Mouse (Mus musculus) cerebellum, adult 11-12 months (tissue): Measurements from ENCODE around the gene Grm3.

Experiments
- DNase-seq: peaks from one replicate; pipeline ENCODE4 v3.0.0; 2022

Grm3 gene

DNA sequence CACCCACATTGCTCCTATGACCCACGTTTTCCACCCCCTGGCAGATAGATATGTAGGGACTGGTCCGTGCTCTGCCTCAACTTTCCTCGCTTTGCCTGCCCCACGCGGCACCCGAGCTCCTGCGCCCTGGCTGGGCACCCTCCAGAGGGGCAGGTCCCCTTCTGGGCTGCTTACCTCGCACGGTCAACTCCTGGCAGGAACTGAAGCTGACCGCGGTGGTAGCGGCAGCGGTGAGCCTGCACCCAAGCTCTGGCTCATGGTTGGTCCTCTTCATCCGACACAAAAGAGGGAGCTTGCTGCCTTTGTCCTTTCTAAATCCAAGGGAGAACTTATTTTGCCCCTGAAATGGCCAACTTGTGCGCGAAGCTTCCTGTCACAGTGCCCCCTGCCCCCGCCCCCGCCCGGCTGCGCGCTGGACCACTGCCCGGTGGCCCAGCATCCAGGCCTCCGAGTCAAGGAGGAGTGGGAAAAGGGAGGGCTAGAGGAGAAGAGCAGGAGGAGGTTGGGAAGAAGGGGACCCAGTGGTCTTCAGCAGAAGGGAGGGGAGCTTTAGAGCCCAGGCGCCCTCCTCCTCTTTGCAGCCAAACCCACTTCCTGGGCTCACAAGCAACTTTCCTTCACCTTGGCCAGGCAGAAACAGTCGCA, at the start of gene Grm3:
Gene Grm3 (minus strand): TSS at position 215 of the 645 bp plus-strand sequence.
- DNase-seq: no peak

DNA sequence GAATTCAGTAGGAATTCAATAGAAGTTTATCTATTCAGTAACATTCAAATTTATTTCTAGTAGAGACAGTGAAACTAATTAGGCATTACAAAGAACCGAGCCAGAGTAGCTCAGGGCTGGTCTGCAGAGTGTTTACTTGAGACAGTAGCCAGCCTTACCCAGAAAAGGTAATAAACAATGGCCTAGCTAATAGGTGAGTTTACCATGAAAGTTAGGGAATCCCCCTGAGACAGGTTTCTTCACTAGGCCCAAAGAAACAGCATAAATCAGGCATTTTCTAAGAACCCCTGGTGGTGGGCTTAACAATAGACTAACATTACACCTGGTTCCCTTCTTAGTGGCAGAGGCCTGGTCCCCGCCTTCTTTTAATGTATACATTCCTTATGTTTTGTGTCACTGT, 30.8 kb upstream of the Grm3 start:
- no peak for DNase-seq

DNA sequence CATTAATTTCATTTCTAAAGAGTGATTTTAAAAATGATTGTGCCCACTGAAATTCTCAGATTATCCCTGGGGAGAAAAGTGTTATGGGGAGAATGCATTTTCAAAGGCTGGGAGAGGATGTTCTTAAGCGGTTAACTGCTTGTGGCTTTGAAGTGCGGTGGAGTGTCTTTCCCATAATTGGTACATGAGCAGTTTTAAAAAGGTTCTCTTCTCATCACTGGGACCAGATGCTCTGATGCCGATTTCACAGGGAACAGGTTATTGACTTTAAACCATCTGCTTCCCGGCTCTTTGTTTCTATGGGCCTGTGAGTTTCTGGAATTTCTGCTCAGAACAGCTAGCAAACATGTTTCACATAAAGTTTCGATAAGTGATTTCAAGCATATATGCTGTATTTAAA, 23.2 kb upstream of the Grm3 start:
- no peak for DNase-seq

DNA sequence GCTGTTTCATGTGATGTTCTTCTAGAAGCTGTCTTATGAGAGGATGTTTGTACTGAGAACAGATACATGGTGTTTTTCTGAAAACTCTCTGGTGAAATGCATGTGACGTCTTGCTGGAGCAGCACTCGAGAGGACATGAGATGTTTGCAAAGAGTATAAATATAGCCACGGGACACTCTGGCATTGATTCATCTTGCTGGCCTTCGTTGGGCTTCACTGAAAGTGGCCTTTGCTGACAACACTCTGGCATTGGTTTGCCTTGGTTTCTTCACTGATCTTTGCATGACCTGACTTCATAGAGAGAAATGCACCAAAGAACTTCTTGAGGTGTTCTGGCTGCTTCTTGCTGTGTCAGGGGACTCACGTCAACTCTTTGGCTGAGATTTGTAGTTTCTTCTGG, 19.1 kb upstream of the Grm3 start:
- no peak for DNase-seq

DNA sequence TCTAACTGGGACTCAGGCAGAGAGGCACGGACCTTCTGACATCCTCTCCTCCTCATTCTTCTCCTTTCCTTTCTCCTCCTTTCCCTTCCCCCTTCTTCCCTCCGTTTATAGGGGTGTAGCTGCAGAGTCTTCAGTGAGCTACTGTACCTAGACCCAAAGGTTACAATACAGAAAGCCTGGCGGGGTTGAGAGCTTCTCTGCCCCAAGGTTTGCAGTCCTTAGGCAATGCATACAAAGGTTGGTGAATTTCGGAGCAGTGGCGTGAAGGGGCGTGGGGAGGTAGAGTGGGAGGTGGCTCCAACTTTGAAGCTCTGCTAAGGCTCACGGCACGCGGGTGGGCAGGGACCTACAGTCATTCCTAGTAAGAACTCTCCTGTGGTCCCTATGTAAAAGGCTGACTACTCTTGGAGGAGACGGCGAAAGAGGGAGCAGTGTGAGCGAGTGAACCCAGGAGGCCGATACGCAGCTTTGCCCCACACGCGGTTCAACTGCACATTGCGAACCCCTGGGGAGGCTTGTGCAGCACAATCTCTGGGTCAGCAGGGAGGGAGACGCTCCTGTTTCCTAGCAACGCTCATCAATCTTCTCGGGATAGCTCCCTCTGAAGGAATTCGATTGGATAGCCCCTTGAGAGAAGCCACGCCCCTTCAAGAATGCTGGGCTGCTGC, 765 bp upstream of the Grm3 start:
- peak; percentile 38 for DNase-seq

DNA sequence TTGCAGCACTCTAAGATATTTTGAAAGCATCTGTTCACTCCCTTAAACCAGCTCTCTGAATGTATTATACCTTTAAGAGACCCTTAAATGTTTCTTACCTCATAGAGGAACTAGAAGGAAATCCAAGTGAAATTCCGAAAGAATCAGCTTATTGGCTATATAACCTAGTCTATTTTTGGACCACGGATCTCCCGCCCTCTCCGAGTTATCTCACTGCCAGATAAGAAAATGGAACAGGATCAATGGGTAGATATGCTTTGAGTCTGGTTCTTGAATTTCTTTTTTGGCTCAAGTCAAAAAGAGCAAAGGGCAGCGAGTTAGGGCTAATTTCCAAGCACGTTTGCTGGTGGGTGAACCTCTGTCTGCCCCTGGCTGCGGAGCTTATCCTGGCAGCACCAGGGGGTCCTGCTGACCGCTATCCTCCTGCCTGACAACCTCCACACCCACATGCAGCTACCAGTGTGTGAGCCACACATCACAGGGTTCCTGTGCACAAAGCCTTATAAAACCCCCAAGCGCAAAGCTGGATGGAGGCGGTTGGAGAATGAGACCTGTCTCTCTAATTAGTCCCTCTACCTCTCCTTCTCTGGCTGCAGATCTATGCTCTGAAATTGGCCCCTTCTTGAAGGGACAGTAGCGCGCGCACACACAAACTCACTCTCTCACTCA, 549 bp downstream of the Grm3 start:
- no peak for DNase-seq

DNA sequence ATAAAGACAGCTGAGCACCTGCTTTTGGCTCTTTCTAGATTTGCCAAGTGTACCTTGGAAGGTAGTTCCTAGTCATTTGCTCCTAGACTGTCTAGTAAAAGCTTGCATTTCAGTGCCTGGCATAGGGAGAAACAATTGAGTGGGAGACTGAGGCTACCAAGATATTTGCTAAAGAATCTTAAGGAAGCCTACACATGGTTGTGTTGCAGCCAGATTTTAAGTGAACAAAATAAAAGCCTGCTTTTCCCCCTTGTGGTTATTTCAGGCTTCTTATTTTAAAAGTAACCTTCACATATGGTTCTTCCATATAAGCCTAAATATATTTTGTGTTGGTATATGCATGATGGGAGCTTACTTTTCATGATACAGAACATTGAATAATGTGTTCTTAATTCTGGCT, 3.8 kb downstream of the Grm3 start:
- DNase-seq: no peak

DNA sequence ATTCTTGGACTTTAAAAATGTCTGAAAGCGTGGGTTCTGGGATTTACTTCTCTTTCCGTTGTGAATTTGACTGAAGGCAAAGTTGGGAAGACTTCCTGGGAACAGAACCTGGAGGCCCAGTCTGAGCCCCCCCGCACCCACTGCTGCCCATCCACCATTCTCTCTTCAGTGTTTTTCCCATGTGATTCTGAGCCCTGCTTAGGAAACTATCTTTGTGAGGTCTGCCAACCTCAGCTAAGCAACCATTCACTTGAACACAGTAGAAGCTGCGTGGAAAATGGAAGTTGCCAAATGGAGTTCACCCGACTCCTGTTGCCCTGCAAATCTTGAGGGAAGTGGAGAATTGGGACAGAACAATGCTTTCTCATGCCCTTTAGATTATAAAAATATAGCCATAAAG, 8.7 kb downstream of the Grm3 start:
- DNase-seq: no peak

DNA sequence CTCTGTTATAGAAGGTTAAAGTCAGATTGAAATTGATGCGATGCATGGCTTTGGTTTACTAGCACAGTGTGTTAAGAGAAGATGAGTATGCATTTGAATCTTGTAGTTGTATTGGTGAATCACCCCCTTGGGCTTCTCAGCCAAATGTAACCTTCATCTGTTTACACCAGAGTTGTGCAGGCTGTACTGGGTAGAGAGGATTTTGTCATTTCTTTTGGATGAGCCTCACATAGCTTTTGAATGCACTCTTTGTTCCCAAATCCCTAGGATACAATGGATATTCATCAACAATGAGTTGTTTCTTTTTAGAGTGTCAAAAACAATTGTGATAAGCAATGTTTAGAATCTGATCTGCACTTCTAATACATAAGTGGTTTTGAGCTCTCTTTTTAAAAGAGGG, 17.9 kb downstream of the Grm3 start:
- no peak for DNase-seq

DNA sequence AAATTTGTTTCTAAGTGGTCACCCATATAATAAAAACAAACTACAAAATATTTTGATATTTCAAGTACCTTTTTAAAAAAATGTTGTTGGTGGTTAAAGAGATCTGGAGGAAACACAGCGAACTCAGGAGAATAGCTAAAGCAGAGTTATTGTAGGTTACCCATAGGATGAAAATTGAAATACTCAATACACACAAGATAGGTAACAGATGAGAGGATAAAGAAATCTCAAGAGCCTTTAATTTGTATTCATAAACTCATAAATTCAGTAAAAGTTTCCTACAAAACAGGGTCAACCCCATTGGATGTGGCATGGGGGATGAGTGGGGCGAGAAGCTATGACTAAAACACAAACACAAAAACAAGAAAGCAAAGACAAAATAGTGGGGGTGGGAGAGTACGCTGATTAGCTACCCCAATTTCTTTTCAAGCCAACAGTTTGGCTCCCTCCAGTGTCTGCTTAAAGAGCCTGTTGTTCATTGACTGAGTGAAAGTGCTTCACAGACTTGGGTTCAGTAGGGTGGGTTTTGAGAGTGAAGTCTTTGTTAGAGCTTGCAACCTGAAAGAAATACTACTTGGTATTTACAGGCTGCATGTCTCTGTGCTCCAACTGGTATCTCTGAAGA, 21.5 kb downstream of the Grm3 start:
- DNase-seq: no peak

DNA sequence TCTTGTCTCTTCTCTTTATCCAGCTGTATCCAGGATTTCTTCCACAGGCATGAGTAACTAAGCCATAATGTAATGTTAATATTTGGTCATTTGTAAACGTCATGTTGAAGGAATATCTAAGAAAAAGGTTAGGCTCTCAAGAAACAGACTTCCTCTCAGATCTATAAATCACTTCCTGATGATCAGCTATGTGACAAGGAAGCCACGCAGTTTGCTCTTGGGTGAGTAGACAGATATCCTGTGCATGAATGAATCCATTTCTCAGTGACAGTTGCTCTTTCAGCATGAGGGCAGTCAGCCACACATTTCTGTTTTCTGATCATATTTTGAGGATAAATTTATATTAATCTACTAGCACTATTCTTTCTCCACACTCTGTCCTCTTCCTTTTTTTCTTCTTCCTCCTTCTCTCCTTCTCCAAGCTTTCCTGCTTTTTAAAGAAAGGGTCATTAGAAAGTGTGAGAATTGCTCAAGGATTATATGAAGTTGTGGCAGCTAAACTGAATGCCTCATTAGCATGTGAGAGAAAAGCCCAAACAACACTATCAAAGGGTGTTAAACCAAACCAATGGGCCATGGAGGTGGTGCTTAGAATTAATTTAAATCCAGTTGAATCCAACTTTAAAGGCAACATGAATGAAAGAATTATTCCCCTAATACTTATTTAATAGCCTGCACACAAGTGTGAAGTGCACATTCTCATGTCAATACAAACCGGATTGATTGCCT, 22.1 kb downstream of the Grm3 start:
- DNase-seq: no peak

DNA sequence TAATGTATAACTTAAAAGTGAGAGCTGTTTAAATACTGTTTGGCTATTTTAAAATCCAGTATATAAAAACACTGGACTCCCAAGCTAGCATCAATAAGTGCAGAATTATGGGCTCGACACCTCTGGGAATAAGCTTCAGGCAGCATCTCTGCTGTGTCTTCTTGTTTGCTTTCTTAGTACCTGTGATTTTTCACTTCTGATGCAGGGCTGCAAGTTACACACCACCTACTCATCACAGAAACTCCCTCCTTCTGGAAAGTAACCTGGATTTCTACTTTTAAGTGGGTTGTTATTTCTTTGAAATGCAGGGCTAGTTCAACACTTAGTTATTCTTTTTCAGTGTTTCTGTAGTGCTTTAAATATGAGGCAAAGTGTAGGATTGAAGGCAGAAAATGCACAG, 32.6 kb downstream of the Grm3 start:
- DNase-seq: no peak

DNA sequence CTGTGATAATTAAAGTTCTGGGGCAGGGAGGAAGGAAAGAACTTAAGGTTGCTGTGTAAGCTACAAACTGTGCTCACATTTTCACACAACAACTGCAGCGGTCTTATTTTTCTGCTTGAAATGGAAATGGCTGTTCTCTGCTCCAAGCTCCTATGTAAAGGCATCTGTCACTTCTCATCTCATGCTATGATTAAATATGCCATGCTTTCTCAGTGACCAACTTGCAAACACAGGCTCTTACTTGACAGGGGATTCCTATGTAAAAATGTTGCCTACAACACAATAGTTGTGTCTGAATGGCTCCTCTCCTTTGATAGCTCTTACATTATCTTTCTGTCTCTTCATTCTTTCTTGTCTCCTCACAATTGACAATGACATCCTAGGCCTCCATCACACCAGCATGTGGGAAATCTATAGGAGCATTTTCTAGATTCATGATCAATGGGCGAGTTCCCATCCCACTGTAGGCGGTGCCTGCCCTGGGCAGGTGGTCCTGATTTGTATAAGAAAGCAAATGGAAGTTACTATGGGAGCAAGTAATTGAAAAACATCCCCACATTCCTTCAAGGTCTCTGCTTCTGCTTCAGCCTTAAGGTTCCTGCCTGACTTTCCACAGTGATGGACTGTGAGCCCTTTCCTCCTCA, 34.2 kb downstream of the Grm3 start:
- DNase-seq: no peak

DNA sequence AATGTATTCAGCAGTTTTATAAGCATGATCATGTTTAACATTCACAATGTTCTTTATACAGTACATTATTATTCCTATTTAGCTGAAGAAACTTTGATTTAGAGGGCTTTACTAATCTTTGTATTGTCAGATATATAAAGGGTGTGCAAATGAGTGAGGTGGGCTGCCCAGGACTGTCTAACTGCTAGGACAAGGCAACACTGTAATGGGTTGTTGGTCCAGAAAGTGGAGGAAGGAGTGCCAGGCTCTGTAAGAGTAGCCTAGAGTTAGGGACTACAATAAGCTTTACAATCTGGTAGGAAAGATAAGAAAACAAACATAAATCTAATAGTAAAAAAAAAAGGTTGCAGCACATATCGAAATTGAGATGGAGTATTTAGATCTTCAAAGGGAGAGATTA, 34.8 kb downstream of the Grm3 start:
- no peak for DNase-seq

DNA sequence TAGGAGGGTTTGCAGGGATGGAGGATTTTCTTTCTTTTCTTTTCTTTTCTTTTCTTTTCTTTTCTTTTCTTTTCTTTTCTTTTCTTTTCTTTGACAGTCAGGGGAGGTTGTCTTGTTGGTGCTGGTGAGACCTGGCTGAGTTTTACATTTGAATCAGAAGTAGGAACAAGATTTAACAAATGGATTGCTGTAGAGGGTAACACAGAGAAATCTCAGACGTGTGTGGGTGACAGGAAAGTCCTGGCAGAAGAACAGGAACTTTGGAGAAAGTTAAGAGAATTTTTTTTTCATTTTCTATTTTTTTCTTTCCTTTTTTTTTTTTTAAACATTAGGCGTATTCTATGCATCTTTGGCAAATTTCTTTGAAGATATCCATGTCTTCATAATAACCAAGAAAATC, 41.8 kb downstream of the Grm3 start:
- DNase-seq: no peak

DNA sequence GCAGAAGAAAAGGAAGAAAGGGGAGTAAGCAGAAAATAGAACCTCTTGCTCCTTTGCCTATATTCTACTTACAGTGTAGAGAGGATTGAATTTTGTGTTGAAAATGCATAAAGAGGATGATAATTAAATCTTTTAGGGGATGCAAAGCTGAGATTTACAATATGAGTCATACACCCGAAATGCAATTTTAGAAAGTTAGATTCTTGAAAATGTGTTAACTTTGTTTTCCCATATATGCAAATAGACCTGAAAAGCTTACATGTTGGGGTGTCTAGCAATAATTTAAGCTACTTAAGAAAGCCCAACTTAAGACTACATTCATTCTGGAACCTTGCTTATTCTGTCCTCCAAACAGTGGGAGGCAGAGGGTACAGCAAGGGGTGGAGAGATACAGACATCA, 56.0 kb downstream of the Grm3 start:
- no peak for DNase-seq

DNA sequence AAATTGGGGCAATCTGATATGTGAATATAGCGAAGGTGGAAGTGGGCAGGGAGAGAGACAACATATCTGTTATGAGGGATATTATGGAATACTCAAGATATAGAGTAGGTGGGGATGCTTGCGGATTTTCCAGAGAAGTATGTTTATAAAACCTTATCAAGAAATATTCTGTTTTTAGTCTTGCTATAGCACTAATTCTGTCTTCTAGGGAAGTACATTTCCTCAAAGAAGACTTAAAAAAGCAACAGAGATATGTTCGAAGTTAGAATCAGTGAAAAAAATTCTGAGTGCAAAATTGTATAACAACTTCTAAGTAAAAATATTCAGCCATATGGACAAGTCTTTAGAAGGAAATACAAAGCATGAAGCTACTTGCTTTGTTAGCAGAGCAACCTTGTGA, 61.6 kb downstream of the Grm3 start:
- DNase-seq: no peak

DNA sequence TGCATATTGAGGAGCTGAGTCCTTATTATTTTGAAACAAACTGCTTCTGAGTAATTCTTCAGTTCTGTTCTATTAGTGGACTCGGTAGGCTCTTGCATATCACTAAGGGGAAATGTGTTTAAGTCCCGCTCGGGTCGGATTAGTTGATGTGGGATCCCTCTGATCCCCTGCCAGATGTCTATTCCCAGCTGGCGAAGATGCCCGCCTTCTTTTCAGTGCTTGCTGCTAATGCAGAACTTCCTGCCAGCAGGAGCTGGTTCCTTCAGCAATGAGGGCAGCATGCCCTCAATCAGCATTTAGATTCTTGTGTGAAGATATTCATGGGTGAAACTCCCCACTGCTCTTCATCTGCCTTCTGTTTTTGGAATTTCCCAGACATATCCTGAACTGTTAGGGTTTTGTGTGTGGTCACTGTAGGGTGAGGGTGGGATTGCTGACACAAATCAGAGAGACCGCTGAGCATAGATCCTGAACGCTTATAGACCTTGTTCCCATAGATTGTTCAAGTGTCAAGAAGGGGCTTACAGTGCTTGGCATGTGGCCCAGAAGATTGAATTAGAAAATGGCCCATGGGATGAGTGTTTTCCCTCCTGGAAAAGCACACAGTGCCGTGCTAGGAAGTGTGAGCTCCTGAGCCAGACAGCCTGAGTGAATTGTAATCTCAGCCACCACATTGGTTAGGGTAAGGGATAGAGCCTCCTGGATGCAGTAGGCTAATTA, 62.9 kb downstream of the Grm3 start:
- DNase-seq: no peak

DNA sequence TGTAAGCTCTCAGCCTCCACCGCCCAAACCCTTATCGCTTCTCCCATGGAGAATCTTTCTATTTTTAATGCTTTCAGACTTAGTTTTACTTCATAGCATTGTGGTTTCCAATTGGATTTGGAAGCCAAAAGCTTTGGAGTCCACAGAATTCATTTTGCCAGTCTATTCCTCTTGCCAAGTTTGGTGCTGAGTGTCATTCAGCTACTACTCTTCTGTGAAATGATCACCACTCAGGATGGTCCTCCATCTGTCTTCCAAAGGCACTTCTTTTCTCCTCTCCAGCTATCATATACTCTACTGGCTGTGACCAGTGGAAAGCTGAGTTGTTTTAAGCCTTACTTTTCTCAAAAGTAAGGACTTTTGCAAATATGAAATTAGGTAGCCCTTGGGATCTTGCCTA, 86.4 kb downstream of the Grm3 start:
- no peak for DNase-seq

DNA sequence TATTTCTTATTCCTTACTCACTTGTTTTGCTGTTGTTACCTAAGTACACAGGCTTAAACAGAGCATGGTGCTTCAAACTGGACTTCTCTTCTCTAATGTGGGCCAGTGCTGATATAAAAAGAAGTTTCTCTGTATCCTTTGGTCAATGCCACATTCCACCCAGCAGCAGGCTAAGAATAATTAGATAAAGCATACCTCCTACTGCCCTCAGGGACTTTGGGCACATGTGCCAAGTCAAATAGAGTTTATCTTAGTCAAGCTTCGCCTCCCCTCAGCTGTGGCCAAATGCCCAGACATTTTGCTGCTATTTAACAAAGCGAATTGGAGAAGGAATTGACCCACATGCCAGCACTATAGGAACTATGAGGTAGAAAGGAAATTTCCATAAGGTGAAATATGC, 97.8 kb downstream of the Grm3 start:
- peak; percentile 39 for DNase-seq

DNA sequence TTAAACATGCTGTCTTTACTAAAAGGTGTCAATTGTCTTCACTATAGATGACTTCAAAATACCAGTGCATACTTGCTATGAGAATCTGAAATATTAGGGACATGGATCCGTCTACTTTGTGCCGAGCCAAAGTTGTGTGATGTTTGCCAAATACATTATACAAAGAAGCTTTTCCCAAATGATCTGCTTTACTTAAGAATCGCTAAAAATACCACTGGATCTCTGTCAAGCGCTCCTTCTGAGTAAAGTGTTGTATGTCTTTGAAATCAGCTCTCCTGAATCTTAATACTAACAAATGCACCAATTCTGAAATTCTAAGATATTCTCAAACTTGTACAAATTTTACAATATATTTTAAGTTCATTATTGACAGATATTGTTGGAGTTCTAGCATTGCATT, 100.6 kb downstream of the Grm3 start:
- no peak for DNase-seq

DNA sequence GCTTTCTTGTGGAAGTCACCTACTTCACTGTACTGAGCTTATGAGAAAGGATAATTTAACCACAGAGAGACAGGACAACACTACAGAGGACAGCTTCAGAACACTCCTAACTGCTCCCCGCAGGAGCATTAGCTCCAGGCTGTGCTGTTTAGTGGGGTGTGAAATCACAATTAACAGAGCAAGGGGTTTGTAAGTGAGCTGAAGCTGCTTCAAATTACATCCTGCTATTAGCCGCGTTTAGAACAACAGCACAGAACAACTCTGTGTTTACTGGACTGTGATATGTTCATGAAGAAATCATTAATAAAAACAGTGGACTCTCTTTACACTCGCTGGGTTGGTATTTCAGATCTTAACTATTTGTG, 101.9 kb downstream of the Grm3 start:
- peak; percentile 15 for DNase-seq
